7 mouse cellular contexts compared by ENCODE assay signal in genomic region chr4:56946180-56946579, GRCm38 (mm10). TPM values are rescaled to one million over a fixed set of nuclear protein-coding genes. Genes with fewer than 3 reads are reported as not detected.
A peak's percentile ranks its signal among the peaks of the same experiment; 100 is the strongest.
DNase-seq lines count a peak whose midpoint lies in the region; ATAC-seq and TF ChIP-seq lines count a peak whose summit lies in the region.

No protein-coding gene starts in this region.

- no peak for TF ChIP-seq CTCF in thymus, adult 2 months (IDR thresholded peaks at IDR 0.05; ENCODE audit: borderline replicate concordance, control insufficient read depth, extremely low read depth, insufficient read depth, low read length, poor library complexity)
- no peak for TF ChIP-seq CTCF in embryonic fibroblast, embryonic 13.5 days (IDR thresholded peaks at IDR 0.05; ENCODE audit: borderline replicate concordance, insufficient read depth, low read length)

- peaks cover 10% of the 10 kb centered on the region for H3K4me1 ChIP-seq in thymus, adult 2 months (replicated peaks; ENCODE audit: control insufficient read depth, insufficient read depth, low read length)
- peaks cover 10% of the 10 kb centered on the region for H3K4me1 ChIP-seq in embryonic fibroblast, embryonic 13.5 days (ENCODE audit: control insufficient read depth, insufficient read depth, low read length)
- H3K4me1 ChIP-seq in liver, embryonic 12.5 days = peaks cover 52% of the 10 kb centered on the region

- no peak for ATAC-seq in liver, embryonic 12.5 days
- ATAC-seq in monocyte, adult 5-6 weeks (replicated peaks; ENCODE audit: insufficient number of reproducible peaks, low FRiP score, low TSS enrichment, poor library complexity, severe bottlenecking) = no peak

- no peak overlapping the region for H3K27ac ChIP-seq in thymus, adult 2 months (ENCODE audit: control insufficient read depth, insufficient read depth, low read length)
- H3K27ac ChIP-seq in embryonic fibroblast, embryonic 13.5 days (ENCODE audit: insufficient read depth, low read length) = peak overlapping the region; percentile 15; the same call in 1 of the 2 replicates
- peak overlapping the region; percentile 77; the same call in 1 of the 2 replicates for H3K27ac ChIP-seq in liver, embryonic 12.5 days

- no peak for DNase-seq in thymus, adult 2 months
- no peak for DNase-seq in thymus, postnatal 14 days
- no peak for DNase-seq in thymus, postnatal 0 days (ENCODE audit: low spot score)
- no peak for DNase-seq in ovary, postnatal 14 days (ENCODE audit: low spot score)

- peak overlapping the region; percentile 74 for H3K4me3 ChIP-seq in thymus, adult 2 months (ENCODE audit: control insufficient read depth, insufficient read depth, low read length)
- peak overlapping the region; percentile 83 for H3K4me3 ChIP-seq in embryonic fibroblast, embryonic 13.5 days (ENCODE audit: insufficient read depth, low read length)
- peak overlapping the region; percentile 76 for H3K4me3 ChIP-seq in liver, embryonic 12.5 days

- H3K9ac ChIP-seq in liver, embryonic 12.5 days = peak overlapping the region; percentile 86

- no peaks in the 10 kb centered on the region for H3K9me3 ChIP-seq in liver, embryonic 12.5 days (replicated peaks)

- H3K27me3 ChIP-seq in thymus, adult 2 months (ENCODE audit: control insufficient read depth, insufficient read depth, low read length) = no peaks in the 10 kb centered on the region
- no peaks in the 10 kb centered on the region for H3K27me3 ChIP-seq in liver, embryonic 12.5 days (replicated peaks)

- TF ChIP-seq POLR2A in thymus, adult 2 months (IDR thresholded peaks at IDR 0.05; ENCODE audit: control insufficient read depth, extremely low read depth, insufficient read depth, low read length, poor library complexity) = no peak
- no peak for TF ChIP-seq POLR2A in embryonic fibroblast, embryonic 13.5 days (IDR thresholded peaks at IDR 0.05; ENCODE audit: low read depth, low read length)

- H3K36me3 ChIP-seq in thymus, adult 2 months (ENCODE audit: control insufficient read depth, insufficient read depth, low read length) = no peaks in the 10 kb centered on the region
- H3K36me3 ChIP-seq in liver, embryonic 12.5 days = no peaks in the 10 kb centered on the region; the same call in 1 of the 2 replicates

- 7% methylated on average over 14 of the region's 14 CpGs for WGBS in thymus, adult 2 months
- 1% methylated on average over 14 of the region's 14 CpGs for WGBS in liver, embryonic 12.5 days (ENCODE audit: insufficient replicate concordance)

- peak overlapping the region; percentile 93 for H3K4me2 ChIP-seq in liver, embryonic 12.5 days

RNA-seq across cellular contexts. Expression of gene Tmem245, which starts 1.1 kb away (rescaled TPM):
- polyA plus RNA-seq in thymus, adult 2 months (2012; rRNA removed) = 25.9 and 27.2 TPM in 2 replicates
- polyA plus RNA-seq in embryonic fibroblast, embryonic 13.5 days (2011; ENCODE audit: insufficient read length, low read depth, missing spikeins) = 24.8 and 28.8 TPM in 2 replicates
- 5.8 and 6.1 TPM in 2 replicates for polyA plus RNA-seq in liver, embryonic 12.5 days (2016; fragmentation: Nextera tagmentation; extraction: Ambion mirVana)
- 7.8 to 15.0 TPM (median 9.9 TPM) in 3 replicates for total RNA-seq in monocyte, adult 5-6 weeks (2017)
- polyA plus RNA-seq in thymus, postnatal 0 days (2015; fragmentation: Nextera tagmentation; extraction: Ambion mirVana) = 4.0 and 6.0 TPM in 2 replicates

RNA-seq across cellular contexts. Expression of gene Frrs1l, which starts 44.0 kb away (rescaled TPM):
- 0.03 TPM in 1 of 2 replicates, not detected in the other for polyA plus RNA-seq in thymus, adult 2 months (2012; rRNA removed)
- polyA plus RNA-seq in embryonic fibroblast, embryonic 13.5 days (2011; ENCODE audit: insufficient read length, low read depth, missing spikeins) = 0.16 and 0.23 TPM in 2 replicates
- 0.06 TPM in 1 of 2 replicates, not detected in the other for polyA plus RNA-seq in liver, embryonic 12.5 days (2016; fragmentation: Nextera tagmentation; extraction: Ambion mirVana)
- 0.32 TPM in 1 of 3 replicates, not detected in the others for total RNA-seq in monocyte, adult 5-6 weeks (2017)
- 0.04 TPM in 1 of 2 replicates, not detected in the other for polyA plus RNA-seq in thymus, postnatal 0 days (2015; fragmentation: Nextera tagmentation; extraction: Ambion mirVana)
